Mouse (Mus musculus): ENCODE results near the gene Gm20831.
"Not testable (repeated sequence)": the region's sequence is repeated elsewhere in the genome, so short reads cannot be mapped to it uniquely, and the experiment has no call there.

Gm20831 gene

DNA sequence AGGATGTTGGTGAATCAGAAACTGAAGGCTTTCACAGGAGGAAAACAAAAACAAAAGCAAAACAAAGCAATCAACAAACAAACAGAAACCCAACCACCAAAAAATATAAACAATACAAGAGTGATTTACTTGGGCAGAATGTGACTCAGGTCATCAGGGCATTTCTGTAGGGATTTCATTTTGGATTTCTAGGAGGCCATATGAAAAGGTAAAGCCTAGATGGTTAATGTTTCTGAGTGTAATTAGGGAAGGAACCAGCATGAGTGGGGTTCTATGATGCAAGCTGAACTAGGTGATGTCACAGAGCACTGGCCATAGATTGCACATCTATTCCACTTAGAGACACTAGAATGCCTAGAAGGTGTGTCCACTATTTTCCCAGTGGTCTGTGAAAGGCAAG, at the start of gene Gm20831, which contains the start of gene Gm20772:
Gene Gm20831, plus strand, starts transcription at position 301 of the 400 bp plus-strand sequence.
Gene Gm20772, plus strand, starts transcription at position 301 of the 400 bp plus-strand sequence.
- not testable (repeated sequence) for DNase-seq

DNA sequence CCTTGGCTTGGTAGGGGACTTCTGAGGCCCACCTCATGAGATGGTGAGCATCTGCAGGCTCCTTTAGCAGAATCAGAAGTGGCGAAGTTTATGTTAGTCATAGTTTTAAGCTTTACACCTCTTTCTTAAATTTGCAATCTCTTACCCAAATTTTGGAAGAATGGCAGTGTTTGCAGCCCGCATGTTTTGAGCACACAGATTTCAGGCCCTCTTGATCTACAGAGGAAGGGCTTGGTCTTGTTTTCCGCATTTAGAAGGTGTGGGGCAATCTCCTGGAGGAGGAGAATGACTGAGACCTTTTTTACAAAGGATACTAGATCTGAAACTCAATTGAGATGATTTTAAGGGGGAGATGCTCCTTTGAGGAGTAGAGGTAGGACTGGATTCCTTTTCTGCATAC, 28.4 kb upstream of the Gm20831 start, which contains the start of gene Gm21904:
Gene Gm21904, minus strand, starts transcription at position 101 of the 400 bp plus-strand sequence.
- DNase-seq = not testable (repeated sequence)

DNA sequence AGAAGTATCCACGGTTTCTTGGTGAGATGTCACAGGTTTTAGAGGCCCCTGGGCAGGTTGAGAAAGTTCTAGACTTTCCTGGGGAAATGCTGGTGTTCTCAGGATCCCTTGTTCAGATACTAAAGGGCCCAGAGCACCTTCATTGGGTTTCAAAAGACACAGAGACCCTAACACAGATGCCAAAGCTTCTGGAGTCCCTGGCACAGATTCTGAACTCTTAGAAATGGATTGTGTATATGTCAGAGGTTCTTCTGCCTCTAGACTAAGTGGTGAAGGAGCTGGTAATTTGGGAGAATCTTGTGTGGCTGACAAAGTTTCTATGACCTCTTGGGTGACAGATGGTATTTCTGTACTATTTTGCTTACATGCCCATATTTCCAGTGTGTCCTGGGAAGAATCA, 62.7 kb downstream of the Gm20831 start, which contains the start of gene Srsy:
Gene Srsy, minus strand, starts transcription at position 101 of the 400 bp plus-strand sequence.
- DNase-seq = not testable (repeated sequence)
